Mouse (Mus musculus) skeletal muscle tissue, adult 2 months (tissue): ENCODE results near the gene Ache.

Source experiments
- DNase-seq: peaks from one replicate; pipeline ENCODE4 v3.0.0-alpha.2; 2012; ENCODE audit warnings: low read depth, low spot score

Ache gene

GRCm38 (mm10) chr5:137295712-137296111, 8.4 kb downstream of the Ache start:
- no peak for DNase-seq

GRCm38 (mm10) chr5:137297126-137297525, 9.8 kb downstream of the Ache start:
- DNase-seq, result no peak

- no peak for DNase-seq
Measured at GRCm38 (mm10) chr5:137299240-137299639, 11.9 kb downstream of the Ache start.

- no peak for DNase-seq
Measured at GRCm38 (mm10) chr5:137301253-137301652, 13.9 kb downstream of the Ache start.

GRCm38 (mm10) chr5:137303609-137304008, 16.3 kb downstream of the Ache start:
- no peak for DNase-seq

GRCm38 (mm10) chr5:137304165-137304564, 16.8 kb downstream of the Ache start:
- DNase-seq, result no peak

GRCm38 (mm10) chr5:137304816-137305215, 17.5 kb downstream of the Ache start:
- no peak for DNase-seq

- no peak for DNase-seq
Measured at GRCm38 (mm10) chr5:137305822-137306221, 18.5 kb downstream of the Ache start.

GRCm38 (mm10) chr5:137306439-137307005, 19.2 kb downstream of the Ache start:
- DNase-seq, result no peak

- DNase-seq, result peak; percentile 95
Measured at GRCm38 (mm10) chr5:137307071-137307912, 20.0 kb downstream of the Ache start, which contains the start of gene Srrt. Srrt (minus strand) TSS chr5:137307674.

- no peak for DNase-seq
Measured at GRCm38 (mm10) chr5:137308356-137308755, 21.0 kb downstream of the Ache start.

- DNase-seq, result no peak
Measured at GRCm38 (mm10) chr5:137313466-137314192, 26.3 kb downstream of the Ache start.

GRCm38 (mm10) chr5:137314193-137315083, 27.1 kb downstream of the Ache start, which contains the start of gene Trip6:
Trip6 (minus strand) TSS chr5:137314404.
- peak; percentile 78 for DNase-seq

GRCm38 (mm10) chr5:137315084-137315903, 28.0 kb downstream of the Ache start:
- DNase-seq, result no peak

GRCm38 (mm10) chr5:137317361-137317760, 30.0 kb downstream of the Ache start:
- DNase-seq, result no peak

- DNase-seq, result no peak
Measured at GRCm38 (mm10) chr5:137318570-137318969, 31.3 kb downstream of the Ache start.

- DNase-seq, result no peak
Measured at GRCm38 (mm10) chr5:137320996-137321395, 33.7 kb downstream of the Ache start.

GRCm38 (mm10) chr5:137330910-137331309, 43.6 kb downstream of the Ache start:
- no peak for DNase-seq

- DNase-seq, result no peak
Measured at GRCm38 (mm10) chr5:137332857-137333511, 45.7 kb downstream of the Ache start.
